Mouse (Mus musculus): Measurements from ENCODE around the gene Ctnnbl1. TPM values are rescaled to one million over a fixed set of nuclear protein-coding genes. Genes with fewer than 3 reads are reported as not detected.

Ctnnbl1 gene
- polyA plus RNA-seq, 2 experiments: 11.6 to 19.2 TPM

DNA sequence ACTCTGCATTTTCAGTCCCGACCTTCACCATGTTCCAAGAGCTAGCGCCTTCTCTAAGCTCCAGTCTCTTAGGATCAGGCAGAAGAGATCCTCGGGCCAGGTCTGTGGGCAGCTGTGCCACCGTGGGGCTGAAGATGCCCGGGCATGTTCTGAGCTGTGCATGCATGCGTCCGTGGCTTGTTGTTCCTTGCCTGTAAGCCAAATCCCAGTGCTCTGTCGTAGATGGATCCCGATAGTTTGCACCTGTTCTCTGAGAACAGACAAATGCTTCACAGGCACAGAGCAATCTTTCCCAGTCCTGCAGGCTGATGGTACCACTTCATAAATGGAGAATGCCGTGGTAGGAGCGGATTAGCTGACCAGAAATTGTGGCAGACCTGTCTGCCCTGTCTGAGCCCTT is 87.0 kb downstream of the Ctnnbl1 start:
- 83% methylated on average over 11 of the region's 11 CpGs for whole genome bisulfite sequencing (ENCODE audit: insufficient replicate concordance)
- ATAC-seq (ENCODE audit: insufficient read depth): no peak
- TF ChIP-seq CTCF (IDR thresholded peaks at IDR 0.05; ENCODE audit: low read depth) (no peak), EP300 (IDR thresholded peaks at IDR 0.05; ENCODE audit: low read depth) (no peak)

DNA sequence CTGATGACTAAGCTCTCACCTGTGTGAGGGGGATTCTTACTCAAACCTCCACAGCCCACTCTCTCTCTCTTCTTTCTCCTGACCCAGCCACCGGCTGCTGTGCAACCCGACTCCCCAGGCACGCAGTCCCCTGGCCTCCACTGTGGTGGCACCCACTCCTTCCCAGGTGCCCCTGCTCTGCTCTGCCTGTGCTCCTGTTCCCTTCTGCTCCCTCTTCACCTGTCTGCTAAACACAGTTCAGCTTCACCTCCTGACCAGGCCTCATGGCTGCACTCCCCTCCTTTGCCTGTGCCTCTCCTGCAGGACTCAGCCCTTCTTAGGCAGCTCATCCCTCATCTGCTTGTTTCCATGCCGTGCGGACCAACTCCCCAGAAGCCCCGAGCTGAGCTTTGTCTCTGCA is 92.9 kb downstream of the Ctnnbl1 start:
- Histone ChIP-seq H3K27ac (no peak overlapping the region), H3K4me3 (ENCODE audit: insufficient read depth in 1 of 2, low read depth in 2 of 2, low read length in 2 of 2) (no peak overlapping the region), H3K4me1 (replicated peaks; ENCODE audit: control insufficient read depth in 2 of 2, insufficient read depth in 2 of 2, low read length in 1 of 2) (no peaks in the 10 kb centered on the region), H3K36me3 (replicated peaks; ENCODE audit: control insufficient read depth, insufficient read depth, low read depth) (no peaks in the 10 kb centered on the region), H3K9ac (replicated peaks) (no peak overlapping the region), H3K4me2 (ENCODE audit: low read depth) (no peak overlapping the region), H3K9me3 (ENCODE audit: control insufficient read depth, low read length) (no peaks in the 10 kb centered on the region), H3K27me3 (ENCODE audit: control insufficient read depth, insufficient read depth, low read length) (no peaks in the 10 kb centered on the region)
- TF ChIP-seq EP300 (IDR thresholded peaks at IDR 0.05; ENCODE audit: low read depth) (no peak), CTCF (IDR thresholded peaks at IDR 0.05; ENCODE audit: low read depth) (no peak)
- ATAC-seq (ENCODE audit: insufficient read depth) (no peak), DNase-seq (ENCODE audit: low read depth in 3 of 3, low spot score in 3 of 3) (no peak)
- 87% methylated on average over 6 of the region's 6 CpGs for WGBS (ENCODE audit: insufficient replicate concordance)

More for the DNA sequence above, 87.0 kb downstream of the Ctnnbl1 start:
- H3K4me2 ChIP-seq (ENCODE audit: low read depth): no peak overlapping the region
- H3K27me3 ChIP-seq (ENCODE audit: control insufficient read depth, insufficient read depth, low read length): no peaks in the 10 kb centered on the region
- no peaks in the 10 kb centered on the region for H3K9me3 ChIP-seq (ENCODE audit: control insufficient read depth, low read length)
- H3K4me1 ChIP-seq (replicated peaks; ENCODE audit: control insufficient read depth in 2 of 2, insufficient read depth in 2 of 2, low read length in 1 of 2): no peaks in the 10 kb centered on the region
- no peak overlapping the region for H3K9ac ChIP-seq (replicated peaks)
- no peak overlapping the region for H3K4me3 ChIP-seq (ENCODE audit: insufficient read depth in 1 of 2, low read depth in 2 of 2, low read length in 2 of 2)
- DNase-seq (ENCODE audit: low read depth in 3 of 3, low spot score in 3 of 3): no peak
- no peak overlapping the region for H3K27ac ChIP-seq
- H3K36me3 ChIP-seq (replicated peaks; ENCODE audit: control insufficient read depth, insufficient read depth, low read depth): no peaks in the 10 kb centered on the region

DNA sequence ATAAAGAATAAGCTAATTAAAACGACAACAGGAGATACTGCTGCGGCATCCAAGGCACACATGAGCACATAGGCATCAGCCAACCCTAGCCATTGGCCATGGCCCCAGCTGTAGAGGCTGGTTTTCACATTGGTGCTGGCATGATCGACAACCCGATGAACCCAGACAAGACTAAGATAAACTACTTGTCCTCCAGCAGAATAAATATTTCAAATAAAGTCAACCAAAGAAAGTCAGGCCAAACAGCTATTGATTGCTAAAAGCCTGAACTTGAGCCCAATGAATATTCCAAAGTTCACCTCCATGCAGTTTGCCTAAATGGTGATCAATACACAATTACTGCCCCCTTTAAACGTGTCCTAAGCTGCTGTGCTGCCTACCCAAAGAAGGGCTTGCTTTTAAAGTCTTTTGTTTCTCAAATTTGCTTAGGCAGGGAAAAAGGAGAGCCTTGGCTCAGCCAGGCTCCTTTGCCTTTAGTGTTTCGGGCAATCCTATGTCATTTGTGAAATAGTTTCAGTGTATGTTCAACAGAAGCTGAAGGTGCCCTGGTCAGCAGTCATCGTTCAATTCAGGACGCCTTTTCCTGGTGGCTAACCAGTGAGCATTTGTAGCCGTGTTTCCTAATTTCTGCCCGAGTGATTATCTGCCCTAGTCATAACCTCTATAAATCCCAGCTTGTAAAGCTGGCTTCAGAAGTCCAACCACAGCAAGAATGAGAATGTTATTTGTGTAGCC is 93.6 kb downstream of the Ctnnbl1 start:
- H3K4me2 ChIP-seq (ENCODE audit: low read depth): no peak overlapping the region

DNA sequence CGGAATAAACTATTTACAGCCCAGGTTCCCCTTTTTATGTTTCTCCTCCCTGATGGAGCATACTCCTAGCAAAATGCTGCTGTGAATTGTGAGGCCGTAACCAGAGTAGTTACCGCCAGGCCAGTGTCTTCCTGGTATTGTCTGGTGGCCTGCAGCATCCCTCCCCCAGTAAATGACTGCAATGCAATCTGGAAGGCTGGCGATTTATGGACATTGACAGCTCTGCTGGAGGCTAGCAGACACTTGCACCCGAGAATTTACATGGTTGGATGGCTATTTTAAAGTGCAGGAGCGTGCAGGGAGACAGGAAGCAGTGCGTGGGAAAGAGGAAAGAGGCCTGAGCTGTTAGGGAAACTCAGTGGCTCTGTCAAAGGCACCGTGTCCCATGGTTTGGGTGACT is 99.8 kb downstream of the Ctnnbl1 start:
- Histone ChIP-seq H3K4me3 (ENCODE audit: insufficient read depth in 1 of 2, low read depth in 2 of 2, low read length in 2 of 2) (no peak overlapping the region), H3K9ac (replicated peaks) (no peak overlapping the region), H3K4me1 (replicated peaks; ENCODE audit: control insufficient read depth in 2 of 2, insufficient read depth in 2 of 2, low read length in 1 of 2) (no peaks in the 10 kb centered on the region), H3K9me3 (ENCODE audit: control insufficient read depth, low read length) (no peaks in the 10 kb centered on the region), H3K27me3 (ENCODE audit: control insufficient read depth, insufficient read depth, low read length) (no peaks in the 10 kb centered on the region), H3K27ac (no peak overlapping the region), H3K4me2 (ENCODE audit: low read depth) (no peak overlapping the region), H3K36me3 (replicated peaks; ENCODE audit: control insufficient read depth, insufficient read depth, low read depth) (no peaks in the 10 kb centered on the region)
- TF ChIP-seq CTCF (IDR thresholded peaks at IDR 0.05; ENCODE audit: low read depth): no peak
- no peak for TF ChIP-seq EP300 (IDR thresholded peaks at IDR 0.05; ENCODE audit: low read depth)
- no peak for DNase-seq (ENCODE audit: low read depth in 3 of 3, low spot score in 3 of 3)
- no peak for ATAC-seq (ENCODE audit: insufficient read depth)
- WGBS (ENCODE audit: insufficient replicate concordance): 66% methylated on average over 8 of the region's 8 CpGs

More for the DNA sequence above, 93.6 kb downstream of the Ctnnbl1 start:
- no peaks in the 10 kb centered on the region for H3K36me3 ChIP-seq (replicated peaks; ENCODE audit: control insufficient read depth, insufficient read depth, low read depth)
- no peaks in the 10 kb centered on the region for H3K4me1 ChIP-seq (replicated peaks; ENCODE audit: control insufficient read depth in 2 of 2, insufficient read depth in 2 of 2, low read length in 1 of 2)
- no peaks in the 10 kb centered on the region for H3K9me3 ChIP-seq (ENCODE audit: control insufficient read depth, low read length)
- TF ChIP-seq CTCF (IDR thresholded peaks at IDR 0.05; ENCODE audit: low read depth): no peak
- TF ChIP-seq EP300 (IDR thresholded peaks at IDR 0.05; ENCODE audit: low read depth): no peak
- H3K9ac ChIP-seq (replicated peaks): no peak overlapping the region
- ATAC-seq (ENCODE audit: insufficient read depth): no peak
- 70% methylated on average over 10 of the region's 10 CpGs for WGBS (ENCODE audit: insufficient replicate concordance)
- no peaks in the 10 kb centered on the region for H3K27me3 ChIP-seq (ENCODE audit: control insufficient read depth, insufficient read depth, low read length)
- no peak overlapping the region for H3K4me3 ChIP-seq (ENCODE audit: insufficient read depth in 1 of 2, low read depth in 2 of 2, low read length in 2 of 2)
- H3K27ac ChIP-seq: no peak overlapping the region
- DNase-seq (ENCODE audit: low read depth in 3 of 3, low spot score in 3 of 3): no peak

DNA sequence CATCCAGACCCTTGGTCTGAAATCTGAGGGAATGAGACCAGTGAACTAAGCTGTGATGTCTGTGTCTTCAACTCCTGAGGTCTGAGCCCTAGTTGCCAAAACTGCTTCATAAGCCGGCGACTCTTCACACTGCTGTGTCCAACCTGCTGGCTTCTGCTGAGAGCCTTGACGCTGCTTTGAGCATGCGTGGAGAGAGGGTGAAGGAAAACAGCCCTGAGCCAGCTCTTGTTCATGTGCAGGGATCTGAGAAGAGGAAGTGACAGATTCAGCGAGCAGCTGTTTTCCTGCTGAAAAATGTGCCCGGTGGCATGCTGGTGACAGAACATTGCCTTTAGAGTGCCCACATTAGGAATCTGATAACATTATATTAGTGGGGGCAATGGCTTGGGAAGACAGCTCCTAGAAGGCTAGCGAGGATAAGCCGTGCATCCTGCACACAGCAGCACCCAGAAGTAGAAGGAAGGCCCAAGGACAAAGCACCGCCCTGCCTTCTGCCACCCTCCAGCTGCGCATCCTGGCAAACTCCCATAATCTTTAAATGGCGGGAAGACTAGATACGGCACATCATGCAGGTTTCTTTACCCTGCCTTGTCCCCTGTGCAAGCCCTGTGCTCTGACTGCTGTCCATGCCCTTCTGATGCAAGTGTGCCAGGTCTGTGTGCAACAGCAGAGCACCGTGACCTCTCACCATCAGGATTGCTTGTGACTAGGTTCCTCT is 101.2 kb downstream of the Ctnnbl1 start:
- no peaks in the 10 kb centered on the region for H3K9me3 ChIP-seq (ENCODE audit: control insufficient read depth, low read length)
- H3K4me3 ChIP-seq (ENCODE audit: insufficient read depth in 1 of 2, low read depth in 2 of 2, low read length in 2 of 2): no peak overlapping the region
- no peaks in the 10 kb centered on the region for H3K4me1 ChIP-seq (replicated peaks; ENCODE audit: control insufficient read depth in 2 of 2, insufficient read depth in 2 of 2, low read length in 1 of 2)
- 73% methylated on average over 13 of the region's 13 CpGs for WGBS (ENCODE audit: insufficient replicate concordance)
- no peaks in the 10 kb centered on the region for H3K36me3 ChIP-seq (replicated peaks; ENCODE audit: control insufficient read depth, insufficient read depth, low read depth)
- no peaks in the 10 kb centered on the region for H3K27me3 ChIP-seq (ENCODE audit: control insufficient read depth, insufficient read depth, low read length)
- DNase-seq (ENCODE audit: low read depth in 3 of 3, low spot score in 3 of 3) (no peak), ATAC-seq (ENCODE audit: insufficient read depth) (no peak)
- H3K9ac ChIP-seq (replicated peaks): no peak overlapping the region
- H3K27ac ChIP-seq: no peak overlapping the region
- TF ChIP-seq EP300 (IDR thresholded peaks at IDR 0.05; ENCODE audit: low read depth) (no peak), CTCF (IDR thresholded peaks at IDR 0.05; ENCODE audit: low read depth) (no peak)
- no peak overlapping the region for H3K4me2 ChIP-seq (ENCODE audit: low read depth)

Data from liver, embryonic 14.5 days (tissue).